Mouse (Mus musculus) G1E-ER4 (cell line): ENCODE measurements around the gene Vash1. TPM values are rescaled to one million over a fixed set of nuclear protein-coding genes. Genes with fewer than 3 reads are reported as not detected.

ENCODE experiments used
- GATA1 ChIP-seq: IDR thresholded peaks from one replicate; pipeline ENCODE4 v1.8.0; 2012; ENCODE audit warnings: low read length, inconsistent platforms
- polyA plus RNA-seq: library from polyadenylated mRNA; stranded (reverse); fragments of >175 nt; gene quantifications from 2 replicates; pipeline ENCODE4 v1.2.3, GENCODE M21; 2012

Gene Vash1
- polyA plus RNA-seq, 1 experiment = not detected

- no peak for TF ChIP-seq GATA1
Measured at GRCm38 (mm10) chr12:86679546-86679930, 1.0 kb downstream of the Vash1 start.

- TF ChIP-seq GATA1 = no peak
Measured at GRCm38 (mm10) chr12:86679991-86680491, 1.5 kb downstream of the Vash1 start.

- no peak for TF ChIP-seq GATA1
Measured at GRCm38 (mm10) chr12:86680591-86681193, 2.2 kb downstream of the Vash1 start.

GRCm38 (mm10) chr12:86681626-86682025 is 3.1 kb downstream of the Vash1 start:
- TF ChIP-seq GATA1 = no peak

- TF ChIP-seq GATA1 = no peak
Measured at GRCm38 (mm10) chr12:86682178-86682577, 3.7 kb downstream of the Vash1 start.

GRCm38 (mm10) chr12:86683698-86684097 is 5.2 kb downstream of the Vash1 start:
- TF ChIP-seq GATA1 = no peak

GRCm38 (mm10) chr12:86685275-86685674 is 6.8 kb downstream of the Vash1 start:
- no peak for TF ChIP-seq GATA1

GRCm38 (mm10) chr12:86686551-86687330 is 8.2 kb downstream of the Vash1 start:
- no peak for TF ChIP-seq GATA1

GRCm38 (mm10) chr12:86687445-86687955 is 9.0 kb downstream of the Vash1 start:
- TF ChIP-seq GATA1 = no peak

- no peak for TF ChIP-seq GATA1
Measured at GRCm38 (mm10) chr12:86687971-86688573, 9.6 kb downstream of the Vash1 start.

- TF ChIP-seq GATA1 = no peak
Measured at GRCm38 (mm10) chr12:86688917-86689316, 10.4 kb downstream of the Vash1 start.

- no peak for TF ChIP-seq GATA1
Measured at GRCm38 (mm10) chr12:86690700-86691485, 12.4 kb downstream of the Vash1 start.

- TF ChIP-seq GATA1 = no peak
Measured at GRCm38 (mm10) chr12:86692471-86693356, 14.2 kb downstream of the Vash1 start.

- TF ChIP-seq GATA1 = no peak
Measured at GRCm38 (mm10) chr12:86693389-86693788, 14.9 kb downstream of the Vash1 start.
